Mouse (Mus musculus): ENCODE data around the gene Haspin.
"Not testable (repeated sequence)": the region's sequence is repeated elsewhere in the genome, so short reads cannot be mapped to it uniquely, and the experiment has no call there.

Haspin gene

DNA sequence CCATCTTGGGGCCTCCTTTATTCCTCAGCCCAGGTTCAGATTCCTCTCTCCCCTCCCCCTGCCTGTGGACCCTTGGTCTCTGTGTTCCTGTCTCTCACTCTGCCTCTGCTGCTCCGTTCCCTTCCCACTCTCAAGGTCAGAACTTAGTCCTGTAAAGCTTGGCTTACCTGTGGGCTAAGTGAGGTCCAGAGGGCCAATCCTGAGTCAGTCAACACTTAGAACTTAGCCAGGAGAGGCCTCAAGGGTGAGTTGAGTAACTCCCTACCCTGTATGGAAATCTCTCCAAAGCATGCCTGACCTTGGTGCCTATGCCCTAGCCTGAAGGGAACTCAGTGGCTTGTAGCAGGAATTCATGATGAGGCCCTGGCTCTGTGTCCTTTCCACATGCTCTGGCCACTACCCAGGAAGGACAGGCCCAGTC, 6.2 kb upstream of the Haspin start:
- DNase-seq (ENCODE audit: low read depth): no peak

DNA sequence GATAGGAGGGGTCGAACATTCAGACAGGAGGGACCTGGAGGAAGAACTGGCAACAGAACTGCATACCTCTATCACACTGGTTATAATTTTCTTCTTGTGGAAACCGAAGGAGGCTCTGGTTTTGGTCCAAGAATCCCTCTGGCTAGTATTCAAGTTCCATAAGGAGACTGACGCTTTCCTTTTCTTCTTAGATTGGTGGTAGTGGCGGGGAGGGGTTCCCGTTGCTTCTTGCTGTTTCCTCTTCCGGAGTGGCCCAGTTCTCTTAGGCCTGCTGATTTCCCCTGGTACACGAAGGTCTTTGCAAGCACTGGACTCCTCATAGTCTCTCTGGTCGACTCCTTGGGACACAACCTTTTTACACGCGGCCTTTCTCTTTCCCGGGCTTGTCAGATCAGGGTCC, 978 bp downstream of the Haspin start:
- DNase-seq (ENCODE audit: low read depth): peak; percentile 7

- DNase-seq (ENCODE audit: low read depth): peak; percentile 15
Observed at GRCm38 (mm10) chr11:73136587-73136986, 1.5 kb downstream of the Haspin start.

- DNase-seq (ENCODE audit: low read depth): no peak
Observed at GRCm38 (mm10) chr11:73134222-73134621, 3.9 kb downstream of the Haspin start.

- DNase-seq (ENCODE audit: low read depth): no peak
Observed at GRCm38 (mm10) chr11:73132999-73133398, 5.1 kb downstream of the Haspin start.

GRCm38 (mm10) chr11:73131020-73131419, 7.1 kb downstream of the Haspin start:
- no peak for DNase-seq (ENCODE audit: low read depth)

GRCm38 (mm10) chr11:73126495-73126894, 11.6 kb downstream of the Haspin start:
- no peak for DNase-seq (ENCODE audit: low read depth)

DNA sequence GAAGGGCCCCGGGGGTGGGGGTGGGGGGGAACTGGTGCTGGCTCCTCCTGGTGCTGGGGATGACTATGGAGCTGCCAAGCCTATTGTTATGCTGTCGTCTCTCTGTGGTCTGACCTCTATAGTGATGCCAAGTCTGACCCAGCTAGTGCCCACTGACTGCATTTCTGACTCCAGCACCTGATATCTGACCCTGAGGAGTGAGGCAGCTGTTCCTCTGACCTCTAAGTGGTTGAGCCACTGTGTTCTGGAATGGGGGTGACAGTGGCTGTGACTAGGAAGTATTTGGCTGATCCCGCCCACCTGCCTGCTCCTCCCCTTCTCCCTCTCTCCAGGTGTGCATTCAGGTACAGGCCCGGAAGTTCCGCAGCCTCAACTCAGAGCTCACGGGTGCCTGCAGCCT, 26.7 kb downstream of the Haspin start:
- no peak for DNase-seq (ENCODE audit: low read depth)

- DNase-seq (ENCODE audit: low read depth): no peak
Observed at GRCm38 (mm10) chr11:73109941-73110340, 28.2 kb downstream of the Haspin start.

GRCm38 (mm10) chr11:73108898-73109625, 29.0 kb downstream of the Haspin start:
- DNase-seq (ENCODE audit: low read depth): no peak

DNA sequence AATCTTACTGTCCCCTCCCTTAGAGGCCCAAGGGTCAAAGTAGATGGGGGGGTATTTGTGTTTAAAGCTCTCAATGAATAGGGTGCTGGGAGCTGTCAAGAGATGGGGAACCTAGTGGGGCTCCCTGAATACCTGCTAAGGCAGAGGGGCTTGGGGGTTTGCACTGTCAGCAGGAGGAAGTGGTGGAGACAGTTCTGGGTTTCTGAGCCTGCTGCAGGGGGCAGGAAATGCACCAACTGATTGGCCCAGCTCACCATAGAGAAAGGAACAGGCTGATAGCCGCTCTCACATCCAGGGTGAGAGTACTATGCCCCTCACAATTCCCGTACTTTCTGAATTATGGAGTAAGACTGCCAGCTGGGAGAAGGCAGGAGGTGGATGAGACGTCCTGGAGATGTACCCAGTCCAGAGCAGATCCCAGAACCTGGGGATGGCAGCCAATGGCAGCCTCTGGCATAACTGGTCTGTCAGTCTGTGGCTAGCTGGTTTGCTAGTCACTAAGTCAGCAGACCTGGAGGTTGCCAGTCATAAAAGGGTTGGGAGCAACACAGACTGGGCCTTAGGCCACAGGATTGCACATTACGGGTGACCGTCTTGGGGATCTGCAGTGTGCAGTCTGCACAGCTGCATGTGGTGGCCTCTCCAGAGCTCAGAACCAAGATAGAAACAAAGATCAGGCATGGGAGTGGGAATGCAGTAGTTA, 29.7 kb downstream of the Haspin start:
- DNase-seq (ENCODE audit: low read depth): no peak

DNA sequence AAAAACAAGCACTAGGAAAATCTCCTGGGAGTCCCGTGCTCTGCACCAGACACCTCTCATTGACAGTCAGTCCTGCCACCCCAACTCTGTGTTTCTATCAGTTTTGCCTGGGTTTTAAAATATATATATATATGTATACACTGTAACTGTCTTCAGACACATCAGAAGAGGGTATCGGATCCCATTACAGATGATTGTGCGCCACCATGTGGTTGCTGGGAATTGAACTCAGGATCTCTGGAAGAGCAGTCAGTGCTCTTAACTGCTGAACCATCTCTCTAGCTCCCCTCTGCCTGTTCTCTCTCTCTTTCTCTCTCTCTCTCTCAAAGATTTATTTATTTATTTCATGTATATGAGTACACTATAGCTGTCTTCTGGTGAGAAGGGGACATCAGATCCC, 30.7 kb downstream of the Haspin start:
- not testable (repeated sequence) for DNase-seq (ENCODE audit: low read depth)

DNA sequence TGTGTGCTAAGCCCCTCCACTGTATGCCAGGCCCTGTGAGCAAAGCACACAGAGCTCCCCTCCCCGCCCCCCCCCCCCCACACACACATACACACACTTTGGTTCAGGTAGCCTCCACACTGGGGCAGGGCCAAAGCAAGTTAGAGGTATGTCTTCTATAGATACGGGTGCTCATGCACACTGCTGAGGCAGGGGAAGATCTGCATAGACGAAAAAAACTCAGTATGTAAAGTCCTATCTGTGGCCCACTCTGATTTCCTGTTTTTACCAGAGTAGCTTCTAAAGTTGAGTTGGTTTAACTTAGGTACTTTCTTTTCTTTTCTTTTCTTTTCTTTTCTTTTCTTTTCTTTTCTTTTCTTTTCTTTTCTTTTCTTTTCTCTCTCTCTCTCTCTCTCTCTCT, 32.8 kb downstream of the Haspin start:
- no peak for DNase-seq (ENCODE audit: low read depth)

GRCm38 (mm10) chr11:73101308-73101707, 36.8 kb downstream of the Haspin start:
- no peak for DNase-seq (ENCODE audit: low read depth)

- no peak for DNase-seq (ENCODE audit: low read depth)
Observed at GRCm38 (mm10) chr11:73099976-73100750, 37.9 kb downstream of the Haspin start.

DNA sequence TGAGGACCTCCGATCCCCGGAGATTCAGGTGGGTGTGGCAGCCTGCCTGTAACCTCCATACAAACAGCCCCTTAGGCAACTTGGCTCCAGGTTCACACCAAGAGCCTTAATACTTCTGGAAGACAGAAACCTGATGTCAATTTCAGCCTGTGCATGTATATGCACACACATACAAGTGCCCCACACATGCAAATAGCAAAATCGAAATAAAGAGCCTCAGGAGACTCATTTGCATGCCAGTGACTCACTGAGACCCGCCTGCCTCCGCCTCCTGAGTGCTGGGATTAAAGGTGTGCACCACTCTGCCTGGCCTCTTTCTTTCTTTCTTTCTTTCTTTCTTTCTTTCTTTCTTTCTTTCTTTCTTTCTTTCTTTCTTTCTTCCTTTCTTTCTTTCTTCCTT, 39.2 kb downstream of the Haspin start:
- no peak for DNase-seq (ENCODE audit: low read depth)

DNA sequence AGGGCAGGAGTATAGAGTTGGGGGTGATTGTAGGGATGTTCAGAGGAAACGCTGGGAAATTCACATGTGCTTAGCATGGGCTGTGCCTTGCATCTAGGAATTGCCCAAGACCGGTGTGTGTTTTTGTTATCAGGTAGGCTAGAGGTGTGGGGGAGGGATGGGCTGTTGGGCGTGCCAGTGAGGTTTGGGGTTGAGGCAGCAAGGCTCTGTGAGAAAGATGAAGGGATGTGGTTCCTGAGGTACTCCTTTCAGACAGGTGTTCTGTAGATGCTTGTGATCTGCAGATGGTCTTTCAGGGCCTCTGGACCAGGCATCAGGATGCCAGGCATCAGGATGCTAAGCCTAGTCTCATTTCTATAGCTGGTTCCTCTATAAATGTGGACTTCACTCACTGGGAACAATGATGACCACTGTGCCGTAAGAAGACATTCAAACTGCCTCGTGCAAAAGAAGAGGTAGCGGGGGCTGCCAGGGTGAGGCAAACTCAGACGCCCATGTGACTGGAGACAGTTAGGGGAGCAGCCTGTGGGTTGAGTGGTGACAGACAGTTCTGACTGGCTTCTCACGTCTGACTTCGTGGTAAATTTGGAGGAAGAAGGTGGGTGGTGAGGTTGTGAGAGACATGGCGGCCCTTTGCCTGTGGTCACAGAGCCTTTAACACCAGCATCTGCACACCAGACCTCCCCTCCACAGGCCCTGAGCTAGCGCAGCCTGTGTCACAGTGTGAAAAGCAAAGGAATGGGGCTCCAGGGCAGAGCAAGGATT, 43.7 kb downstream of the Haspin start:
- no peak for DNase-seq (ENCODE audit: low read depth)

- no peak for DNase-seq (ENCODE audit: low read depth)
Observed at GRCm38 (mm10) chr11:73092877-73093276, 45.2 kb downstream of the Haspin start.

- DNase-seq (ENCODE audit: low read depth): no peak
Observed at GRCm38 (mm10) chr11:73092057-73092456, 46.0 kb downstream of the Haspin start.

- DNase-seq (ENCODE audit: low read depth): no peak
Observed at GRCm38 (mm10) chr11:73090826-73091225, 47.3 kb downstream of the Haspin start.

GRCm38 (mm10) chr11:73090283-73090682, 47.8 kb downstream of the Haspin start, which contains the start of gene Itgae:
Itgae (plus strand) TSS chr11:73090583.
- no peak for DNase-seq (ENCODE audit: low read depth)
